Mouse (Mus musculus) MEL (cell line): ENCODE results near the gene Car4. TPM values are rescaled to one million over a fixed set of nuclear protein-coding genes. Genes with fewer than 3 reads are reported as not detected.

Experiments used
- DNase-seq: peaks from one replicate; pipeline ENCODE4 v3.0.0; 2011; ENCODE audit warnings: low read depth, low spot score
- H3K27ac ChIP-seq: 2 replicates; pipeline ENCODE4 v1.5.1; 2012; ENCODE audit warnings: low read depth, mild to moderate bottlenecking, control low read depth, low read length, moderate library complexity; ENCODE audit not compliant: control insufficient read depth
- H3K27me3 ChIP-seq, 2 experiments: fragments of 150-350 bp in 1 of 2; sonication (generic) in 1 of 2; 2 replicates each; pipeline ENCODE4 v1.6.1; 2012; ENCODE audit warnings: low read length in 2 of 2, mild to moderate bottlenecking in 2 of 2, improper control_type of control experiment in 1 of 2, moderate library complexity in 1 of 2; ENCODE audit not compliant: insufficient read depth in 2 of 2, control insufficient read depth in 1 of 2
- H3K36me3 ChIP-seq, 2 experiments: 2 replicates each; pipeline ENCODE4 v1.6.1; 2012 to 2014; ENCODE audit warnings: low read length in 2 of 2, improper control_type of control experiment in 1 of 2, inconsistent platforms in 1 of 2, mild to moderate bottlenecking in 1 of 2; ENCODE audit not compliant: insufficient read depth in 2 of 2, control insufficient read depth in 1 of 2
- H3K4me1 ChIP-seq, 2 experiments: fragments of 150-350 bp in 1 of 2; sonication (generic) in 1 of 2; 2 replicates each; pipeline ENCODE4 v1.6.1; 2012; ENCODE audit warnings: low read length in 2 of 2, improper control_type of control experiment in 1 of 2, mild to moderate bottlenecking in 1 of 2; ENCODE audit not compliant: insufficient read depth in 2 of 2, control insufficient read depth in 1 of 2
- H3K4me3 ChIP-seq, 2 experiments: fragments of 150-350 bp in 1 of 2; sonication (generic) in 1 of 2; 2 replicates each; pipeline ENCODE4 v1.5.1; 2012; ENCODE audit warnings: low read depth in 2 of 2, low read length in 2 of 2, mild to moderate bottlenecking in 2 of 2, moderate library complexity in 2 of 2, control low read depth in 1 of 2, improper control_type of control experiment in 1 of 2; ENCODE audit not compliant: control insufficient read depth in 1 of 2, insufficient read depth in 1 of 2
- H3K79me2 ChIP-seq: 2 replicates; pipeline ENCODE4 v1.6.1; 2012; ENCODE audit warnings: mild to moderate bottlenecking, low read length, moderate library complexity; ENCODE audit not compliant: control insufficient read depth, poor library complexity, insufficient read depth
- H3K9ac ChIP-seq: 2 replicates; pipeline ENCODE4 v1.6.1; 2012; ENCODE audit warnings: low read depth, mild to moderate bottlenecking, control low read depth, low read length, moderate library complexity; ENCODE audit not compliant: control insufficient read depth, poor library complexity, severe bottlenecking
- H3K9me3 ChIP-seq: fragments of 150-350 bp; sonication (generic); replicated peaks from 2 replicates; pipeline ENCODE4 v1.6.1; 2012; ENCODE audit warnings: mild to moderate bottlenecking, low read length, improper control_type of control experiment, moderate library complexity; ENCODE audit not compliant: insufficient read depth
- E2F4 ChIP-seq: IDR thresholded peaks from 2 replicates; pipeline ENCODE4 v1.6.1; 2011; ENCODE audit warnings: low read depth, low read length, improper control_type of control experiment, borderline replicate concordance
- ELF1 ChIP-seq: IDR thresholded peaks from 2 replicates; pipeline ENCODE4 v1.6.1; 2014; ENCODE audit warnings: low read depth, mild to moderate bottlenecking, inconsistent platforms, low read length, improper control_type of control experiment, moderate library complexity
- ETS1 ChIP-seq: IDR thresholded peaks from 2 replicates; pipeline ENCODE4 v1.6.1; 2012; ENCODE audit warnings: low read depth, mild to moderate bottlenecking, inconsistent platforms, low read length, improper control_type of control experiment, moderate library complexity
- GABPA ChIP-seq: IDR thresholded peaks from 2 replicates; pipeline ENCODE4 v1.6.1; 2012; ENCODE audit warnings: low read depth, mild to moderate bottlenecking, inconsistent platforms, low read length, improper control_type of control experiment, moderate library complexity
- JUND ChIP-seq: IDR thresholded peaks from 2 replicates; pipeline ENCODE4 v1.6.1; 2011; ENCODE audit warnings: low read depth, mild to moderate bottlenecking, improper control_type of control experiment, low read length
- MAX ChIP-seq: IDR thresholded peaks from 2 replicates; pipeline ENCODE4 v1.6.1; 2011; ENCODE audit warnings: low read length, improper control_type of control experiment
- MAZ ChIP-seq: IDR thresholded peaks from 2 replicates; pipeline ENCODE4 v1.6.1; 2012; ENCODE audit warnings: low read depth, mild to moderate bottlenecking, inconsistent platforms, low read length, improper control_type of control experiment
- MEF2A ChIP-seq: IDR thresholded peaks from 2 replicates; pipeline ENCODE4 v1.6.1; 2014; ENCODE audit warnings: low read depth, mild to moderate bottlenecking, inconsistent platforms, low read length, improper control_type of control experiment; ENCODE audit not compliant: poor library complexity, insufficient replicate concordance, severe bottlenecking; ENCODE audit errors: extremely low read depth
- MYB ChIP-seq: IDR thresholded peaks from 2 replicates; pipeline ENCODE4 v1.6.1; 2011; ENCODE audit warnings: mild to moderate bottlenecking, low read depth, low read length, improper control_type of control experiment
- MYC ChIP-seq: IDR thresholded peaks from 2 replicates; pipeline ENCODE4 v1.6.1; 2011; ENCODE audit warnings: low read depth, mild to moderate bottlenecking, low read length, improper control_type of control experiment, moderate library complexity
- NELFE ChIP-seq: IDR thresholded peaks from 2 replicates; pipeline ENCODE4 v1.6.1; 2011; ENCODE audit warnings: low read depth, low read length, improper control_type of control experiment
- NRF1 ChIP-seq: IDR thresholded peaks from 2 replicates; pipeline ENCODE4 v1.6.1; 2014; ENCODE audit warnings: low read depth, mild to moderate bottlenecking, inconsistent platforms, low read length, improper control_type of control experiment, moderate library complexity; ENCODE audit not compliant: poor library complexity, insufficient read depth, severe bottlenecking
- POLR2A ChIP-seq, 2 experiments: IDR thresholded peaks; 2 replicates each; pipeline ENCODE4 v1.6.1; 2011 to 2012; ENCODE audit warnings: low read length in 2 of 2, mild to moderate bottlenecking in 2 of 2, control low read depth in 1 of 2, improper control_type of control experiment in 1 of 2, low read depth in 1 of 2, moderate library complexity in 1 of 2; ENCODE audit not compliant: control insufficient read depth in 1 of 2, insufficient read depth in 1 of 2, poor library complexity in 1 of 2
- POLR2AphosphoS2 ChIP-seq: IDR thresholded peaks from 2 replicates; pipeline ENCODE4 v1.6.1; 2011; ENCODE audit warnings: low read length, improper control_type of control experiment
- POLR2AphosphoS5 ChIP-seq: IDR thresholded peaks from 2 replicates; pipeline ENCODE4 v1.6.1; 2012; ENCODE audit warnings: low read depth, borderline replicate concordance, mild to moderate bottlenecking, inconsistent platforms, low read length, moderate library complexity, mixed read lengths
- SIN3A ChIP-seq: IDR thresholded peaks from 2 replicates; pipeline ENCODE4 v1.6.1; 2012; ENCODE audit warnings: low read length, improper control_type of control experiment, inconsistent platforms
- TCF12 ChIP-seq: IDR thresholded peaks from 2 replicates; pipeline ENCODE4 v1.6.1; 2014; ENCODE audit warnings: low read depth, mild to moderate bottlenecking, inconsistent platforms, low read length, improper control_type of control experiment, moderate library complexity
- USF1 ChIP-seq: IDR thresholded peaks from 2 replicates; pipeline ENCODE4 v1.6.1; 2014; ENCODE audit warnings: low read depth, mild to moderate bottlenecking, inconsistent platforms, low read length, improper control_type of control experiment, moderate library complexity
- ZKSCAN1 ChIP-seq: IDR thresholded peaks from 2 replicates; pipeline ENCODE4 v1.6.1; 2012; ENCODE audit warnings: low read depth, mild to moderate bottlenecking, inconsistent platforms, low read length, improper control_type of control experiment, moderate library complexity
- ZMIZ1 ChIP-seq: IDR thresholded peaks from 2 replicates; pipeline ENCODE4 v1.6.1; 2012; ENCODE audit warnings: low read depth, mild to moderate bottlenecking, inconsistent platforms, low read length, improper control_type of control experiment, moderate library complexity
- ZNF384 ChIP-seq: IDR thresholded peaks from 2 replicates; pipeline ENCODE4 v1.6.1; 2012; ENCODE audit warnings: low read depth, mild to moderate bottlenecking, inconsistent platforms, low read length, improper control_type of control experiment
- polyA plus RNA-seq, 2 experiments: library from polyadenylated mRNA; stranded (reverse) in 1 of 2; unstranded in 1 of 2; fragments of >175 nt in 1 of 2; fragments of >200 nt in 1 of 2; gene quantifications; 2 replicates each; pipeline versions ENCODE4 v1.2.1 to v1.2.4; 2012; ENCODE audit warnings: low replicate concordance in 2 of 2, low read depth in 1 of 2; ENCODE audit not compliant: insufficient read length in 2 of 2, insufficient read depth in 1 of 2, missing spikeins in 1 of 2
- total RNA-seq: library from RNA; depleted of rRNA; stranded (reverse); fragments of 300-350 nt; gene quantifications from 2 replicates; pipeline ENCODE4 v1.2.3, GENCODE M21; 2012

Car4 gene
- total and polyA plus RNA-seq, 3 experiments: not detected

DNA sequence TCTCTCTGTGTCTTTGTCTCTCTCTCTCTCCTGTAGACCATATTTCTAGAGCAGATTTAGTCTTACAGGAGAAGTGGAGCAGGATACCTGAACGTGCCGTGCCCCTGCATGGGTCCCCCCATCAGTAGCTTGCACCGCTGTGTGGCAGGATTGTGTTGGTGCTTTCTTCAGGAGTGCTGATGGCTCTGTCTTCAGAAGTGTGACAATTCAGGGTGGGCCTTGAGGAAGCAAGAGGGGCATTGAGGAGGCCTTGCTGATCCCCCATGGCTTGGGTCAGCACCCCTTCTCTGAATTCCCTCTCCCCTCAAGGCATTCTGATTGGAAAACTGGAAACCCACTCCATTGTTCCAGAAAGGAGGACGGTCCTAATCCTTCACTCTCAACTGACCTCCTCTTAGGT lies 4.0 kb downstream of the Car4 start:
- peaks cover 0 to 1% of the 10 kb centered on the region in 2 experiments; a peak in 2 of 4 replicates for H3K27me3 ChIP-seq
- no peak overlapping the region for H3K9ac ChIP-seq
- H3K36me3 ChIP-seq: no peaks in the 10 kb centered on the region
- no peaks in the 10 kb centered on the region for H3K4me1 ChIP-seq
- H3K9me3 ChIP-seq: no peaks in the 10 kb centered on the region
- no peak overlapping the region for H3K27ac ChIP-seq
- no peak overlapping the region for H3K4me3 ChIP-seq
- no peak for TF ChIP-seq MYC
- TF ChIP-seq MAZ: no peak
- no peak for TF ChIP-seq JUND
- TF ChIP-seq MYB: no peak
- no peak for TF ChIP-seq ZMIZ1
- TF ChIP-seq ELF1: no peak
- H3K79me2 ChIP-seq: no peaks in the 10 kb centered on the region
- no peak for DNase-seq

DNA sequence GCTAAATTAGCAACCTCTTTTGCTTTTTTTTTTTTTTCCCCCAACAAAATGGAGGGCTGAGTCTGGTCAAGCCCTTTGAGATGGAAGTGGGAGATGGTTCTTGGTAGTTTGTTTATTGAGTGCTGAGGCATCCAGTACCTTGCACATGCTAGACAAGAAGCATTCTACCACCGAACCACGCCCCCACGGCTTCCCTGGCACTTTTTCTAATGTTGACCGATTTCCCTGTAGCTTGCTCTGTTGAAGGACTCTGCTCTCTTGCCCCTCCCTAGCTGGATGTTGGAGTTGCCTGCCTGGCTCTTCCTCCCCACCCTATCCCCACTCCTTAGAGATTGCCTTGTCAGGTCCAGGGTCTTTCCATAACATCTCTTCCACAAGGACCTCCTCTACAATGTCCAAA lies 5.0 kb downstream of the Car4 start:
- H3K4me3 ChIP-seq: no peak overlapping the region
- no peak overlapping the region for H3K27ac ChIP-seq
- no peaks in the 10 kb centered on the region for H3K79me2 ChIP-seq
- no peak for TF ChIP-seq ZNF384
- TF ChIP-seq MEF2A: no peak
- no peak for TF ChIP-seq GABPA
- no peak for TF ChIP-seq ETS1
- no peak for TF ChIP-seq TCF12
- TF ChIP-seq POLR2AphosphoS5: no peak
- TF ChIP-seq POLR2A (IDR thresholded peaks at IDR 0.05; ENCODE audit: control insufficient read depth in 1 of 2, insufficient read depth in 1 of 2, low read depth in 1 of 2, low read length in 2 of 2, poor library complexity in 1 of 2): no peak
- TF ChIP-seq E2F4: no peak
- TF ChIP-seq NRF1: no peak
- TF ChIP-seq ELF1: no peak
- TF ChIP-seq POLR2AphosphoS2: no peak
- TF ChIP-seq MAX: no peak
- TF ChIP-seq NELFE: no peak
- no peak for TF ChIP-seq SIN3A
- no peak for TF ChIP-seq ZKSCAN1
- no peak for TF ChIP-seq USF1
- no peaks in the 10 kb centered on the region for H3K4me1 ChIP-seq
- peaks cover 0 to 1% of the 10 kb centered on the region in 2 experiments; a peak in 2 of 4 replicates for H3K27me3 ChIP-seq
- DNase-seq: no peak
- H3K9ac ChIP-seq: no peak overlapping the region
- H3K9me3 ChIP-seq: no peaks in the 10 kb centered on the region
- H3K36me3 ChIP-seq: no peaks in the 10 kb centered on the region
